Mouse (Mus musculus): ENCODE results near the gene Rasl11a. TPM values are rescaled to one million over a fixed set of nuclear protein-coding genes. Genes with fewer than 3 reads are reported as not detected.
"Not testable (repeated sequence)": the region's sequence is repeated elsewhere in the genome, so short reads cannot be mapped to it uniquely, and the experiment has no call there.

Rasl11a gene
- polyA plus RNA-seq, 1 experiment from 2014 or later: 10.3 TPM

DNA sequence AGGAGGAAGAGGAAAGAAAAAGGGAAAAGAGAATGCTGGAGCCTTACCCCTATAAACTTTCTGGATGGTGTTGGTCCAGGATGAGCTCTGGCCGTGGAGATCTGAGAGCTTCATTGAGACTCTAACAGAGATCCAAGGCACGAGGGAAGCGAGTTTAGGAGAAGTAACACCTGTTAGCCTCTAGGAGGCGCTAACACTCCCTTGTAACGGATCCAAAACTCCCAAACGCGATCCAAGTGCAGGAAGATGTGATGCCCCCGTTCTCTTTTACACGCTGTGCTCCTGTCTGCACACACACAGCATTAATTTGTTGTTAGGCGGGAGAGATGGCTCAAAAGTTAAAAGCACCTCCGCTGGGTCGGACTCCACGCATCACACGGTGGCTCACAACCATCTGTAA, 46.3 kb downstream of the Rasl11a start:
- no peak overlapping the region for H3K27ac ChIP-seq (ENCODE audit: low read length)
- H3K27me3 ChIP-seq (ENCODE audit: control insufficient read depth, insufficient read depth, low read length): no peaks in the 10 kb centered on the region
- no peak for ATAC-seq (ENCODE audit: insufficient number of reproducible peaks, insufficient read depth, low FRiP score, low read depth)
- no peak overlapping the region for H3K4me3 ChIP-seq (ENCODE audit: low read depth, low read length)
- 14% methylated on average over 14 of the region's 14 CpGs for WGBS
- no peak overlapping the region for H3K9ac ChIP-seq (replicated peaks; ENCODE audit: low read depth, low read length)
- no peaks in the 10 kb centered on the region for H3K36me3 ChIP-seq (ENCODE audit: control insufficient read depth, insufficient read depth, low read length)
- H3K4me2 ChIP-seq (replicated peaks; ENCODE audit: low read depth, low read length): no peak overlapping the region
- no peaks in the 10 kb centered on the region for H3K9me3 ChIP-seq (ENCODE audit: control insufficient read depth, low read depth, low read length)
- no peaks in the 10 kb centered on the region for H3K4me1 ChIP-seq (ENCODE audit: control insufficient read depth, insufficient read depth, low read length)

DNA sequence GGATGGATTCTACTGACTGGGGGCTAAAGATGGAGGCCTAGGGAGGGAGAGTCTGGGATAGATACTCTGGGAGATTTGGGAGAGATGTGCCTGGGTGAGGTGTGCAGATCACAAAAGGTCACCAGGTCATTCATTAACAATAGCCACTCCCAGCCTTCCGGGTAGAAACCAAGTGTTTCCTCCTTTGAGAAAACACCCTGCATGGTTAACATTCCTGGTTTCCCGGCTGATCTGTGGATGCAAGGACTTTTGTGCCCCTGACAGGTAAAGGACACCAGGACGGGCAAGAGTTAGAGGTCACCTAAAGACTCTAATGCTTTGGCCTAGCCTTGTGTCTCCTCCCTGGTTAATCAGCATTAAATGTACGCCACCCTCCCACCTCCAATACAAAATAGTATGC, 48.0 kb downstream of the Rasl11a start:
- H3K9me3 ChIP-seq (ENCODE audit: control insufficient read depth, low read depth, low read length): no peaks in the 10 kb centered on the region
- H3K27ac ChIP-seq (ENCODE audit: low read length): no peak overlapping the region
- H3K9ac ChIP-seq (replicated peaks; ENCODE audit: low read depth, low read length): no peak overlapping the region
- no peak overlapping the region for H3K4me2 ChIP-seq (replicated peaks; ENCODE audit: low read depth, low read length)
- WGBS: 80% methylated on average over 4 of the region's 4 CpGs
- no peaks in the 10 kb centered on the region for H3K27me3 ChIP-seq (ENCODE audit: control insufficient read depth, insufficient read depth, low read length)
- H3K36me3 ChIP-seq (ENCODE audit: control insufficient read depth, insufficient read depth, low read length): no peaks in the 10 kb centered on the region
- no peak for ATAC-seq (ENCODE audit: insufficient number of reproducible peaks, insufficient read depth, low FRiP score, low read depth)
- no peak overlapping the region for H3K4me3 ChIP-seq (ENCODE audit: low read depth, low read length)
- H3K4me1 ChIP-seq (ENCODE audit: control insufficient read depth, insufficient read depth, low read length): no peaks in the 10 kb centered on the region

- no peak for ATAC-seq (ENCODE audit: insufficient number of reproducible peaks, insufficient read depth, low FRiP score, low read depth)
- Histone ChIP-seq H3K9ac (replicated peaks; ENCODE audit: low read depth, low read length) (no peak overlapping the region), H3K4me2 (replicated peaks; ENCODE audit: low read depth, low read length) (no peak overlapping the region), H3K9me3 (ENCODE audit: control insufficient read depth, low read depth, low read length) (no peaks in the 10 kb centered on the region), H3K27me3 (ENCODE audit: control insufficient read depth, insufficient read depth, low read length) (no peaks in the 10 kb centered on the region), H3K36me3 (ENCODE audit: control insufficient read depth, insufficient read depth, low read length) (no peaks in the 10 kb centered on the region), H3K27ac (ENCODE audit: low read length) (no peak overlapping the region), H3K4me3 (ENCODE audit: low read depth, low read length) (no peak overlapping the region), H3K4me1 (ENCODE audit: control insufficient read depth, insufficient read depth, low read length) (no peaks in the 10 kb centered on the region)
- 89% methylated on average over 11 of the region's 11 CpGs for WGBS
These were observed 48.8 kb downstream of the Rasl11a start for GRCm38 (mm10) chr5:146893478-146894182.

- WGBS: 87% methylated on average over 12 of the region's 16 CpGs
- H3K4me3 ChIP-seq (ENCODE audit: low read depth, low read length); H3K27ac ChIP-seq (ENCODE audit: low read length); H3K36me3 ChIP-seq (ENCODE audit: control insufficient read depth, insufficient read depth, low read length); ATAC-seq (ENCODE audit: insufficient number of reproducible peaks, insufficient read depth, low FRiP score, low read depth); H3K27me3 ChIP-seq (ENCODE audit: control insufficient read depth, insufficient read depth, low read length); H3K4me2 ChIP-seq (replicated peaks; ENCODE audit: low read depth, low read length); H3K9ac ChIP-seq (replicated peaks; ENCODE audit: low read depth, low read length); H3K4me1 ChIP-seq (ENCODE audit: control insufficient read depth, insufficient read depth, low read length); H3K9me3 ChIP-seq (ENCODE audit: control insufficient read depth, low read depth, low read length): not testable (repeated sequence)
These were observed 50.8 kb downstream of the Rasl11a start for GRCm38 (mm10) chr5:146895667-146896066.

DNA sequence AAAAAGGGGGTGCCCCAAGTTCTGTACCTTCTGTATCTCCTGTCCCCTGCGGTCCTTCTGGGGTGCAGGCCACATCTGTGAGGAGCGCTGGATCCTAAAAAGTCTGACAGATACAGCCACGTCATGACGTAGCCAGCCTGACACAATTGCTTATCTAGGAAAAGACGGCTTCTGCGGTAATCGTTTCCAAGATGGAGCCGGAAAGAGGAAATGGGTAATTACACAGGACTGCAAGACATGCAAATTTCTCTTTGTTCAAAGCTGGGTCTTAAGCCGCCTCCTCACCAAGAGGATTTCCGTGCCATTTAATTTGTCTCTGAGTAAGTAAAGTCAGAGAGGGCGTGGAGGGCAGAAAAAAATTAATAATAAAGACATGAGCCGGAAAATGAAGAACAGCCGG, 52.1 kb downstream of the Rasl11a start:
- H3K36me3 ChIP-seq (ENCODE audit: control insufficient read depth, insufficient read depth, low read length): no peaks in the 10 kb centered on the region
- whole genome bisulfite sequencing: 75% methylated on average over 13 of the region's 13 CpGs
- H3K4me1 ChIP-seq (ENCODE audit: control insufficient read depth, insufficient read depth, low read length): no peaks in the 10 kb centered on the region
- H3K4me2 ChIP-seq (replicated peaks; ENCODE audit: low read depth, low read length): no peak overlapping the region
- no peak for ATAC-seq (ENCODE audit: insufficient number of reproducible peaks, insufficient read depth, low FRiP score, low read depth)
- H3K27me3 ChIP-seq (ENCODE audit: control insufficient read depth, insufficient read depth, low read length): no peaks in the 10 kb centered on the region
- H3K4me3 ChIP-seq (ENCODE audit: low read depth, low read length): no peak overlapping the region
- no peak overlapping the region for H3K27ac ChIP-seq (ENCODE audit: low read length)
- H3K9ac ChIP-seq (replicated peaks; ENCODE audit: low read depth, low read length): no peak overlapping the region
- H3K9me3 ChIP-seq (ENCODE audit: control insufficient read depth, low read depth, low read length): no peaks in the 10 kb centered on the region

Other genes starting within 250 kb of the Rasl11a start
- 12.8 and 13.1 TPM in 2 replicates for gene Usp12, start 50.1 kb upstream of the Rasl11a start, polyA plus RNA-seq (2014; fragmentation: Nextera tagmentation; extraction: Ambion mirVana)
- 738 and 754 TPM in 2 replicates for gene Rpl21, start 12.2 kb upstream of the Rasl11a start, polyA plus RNA-seq (2014; fragmentation: Nextera tagmentation; extraction: Ambion mirVana)
- gene Gtf3a, start 103.6 kb downstream of the Rasl11a start, polyA plus RNA-seq (2014; fragmentation: Nextera tagmentation; extraction: Ambion mirVana): 121 and 122 TPM in 2 replicates
- gene Mtif3, start 118.7 kb downstream of the Rasl11a start, polyA plus RNA-seq (2014; fragmentation: Nextera tagmentation; extraction: Ambion mirVana): 28.6 and 29.9 TPM in 2 replicates
- gene Lnx2, start 231.5 kb downstream of the Rasl11a start, polyA plus RNA-seq (2014; fragmentation: Nextera tagmentation; extraction: Ambion mirVana): 20.7 and 25.5 TPM in 2 replicates
- 140 and 148 TPM in 2 replicates for gene Polr1d, start 232.0 kb downstream of the Rasl11a start, polyA plus RNA-seq (2014; fragmentation: Nextera tagmentation; extraction: Ambion mirVana)

All from stomach, embryonic 14.5 days (tissue).